Mouse (Mus musculus) neural tube, embryonic 11.5 days (tissue): ENCODE data around the gene Pdcl3. TPM values are rescaled to one million over a fixed set of nuclear protein-coding genes. Genes with fewer than 3 reads are reported as not detected.
A peak's percentile ranks its signal among the peaks of the same experiment; 100 is the strongest.

Source experiments
- ATAC-seq: fragments of 200-750 bp; cut with Nextera tagmentation; 2 replicates; pipeline ENCODE4 v1.8.0; 2017; ENCODE audit warnings: moderate number of reproducible peaks, mild to moderate bottlenecking, moderate TSS enrichment, moderate library complexity; ENCODE audit not compliant: insufficient read depth, low FRiP score, low TSS enrichment
- DNase-seq: peaks from one replicate; pipeline ENCODE4 v3.0.0-alpha.2; 2015; ENCODE audit warnings: low spot score
- H3K27ac ChIP-seq: fragments of 300-500 bp; sonication (generic); 2 replicates; pipeline ENCODE4 v1.5.1; 2014; ENCODE audit warnings: low read depth, mild to moderate bottlenecking, low read length
- H3K27me3 ChIP-seq: fragments of 300-500 bp; sonication (generic); 2 replicates; pipeline ENCODE4 v1.6.1; 2014; ENCODE audit warnings: mild to moderate bottlenecking, low read length, mixed read lengths; ENCODE audit not compliant: control insufficient read depth, insufficient read depth
- H3K36me3 ChIP-seq: fragments of 300-500 bp; sonication (generic); 2 replicates; pipeline ENCODE4 v1.6.1; 2014; ENCODE audit warnings: mild to moderate bottlenecking, low read length, moderate library complexity, mixed read lengths; ENCODE audit not compliant: control insufficient read depth, insufficient read depth
- H3K4me1 ChIP-seq: fragments of 300-500 bp; sonication (generic); 2 replicates; pipeline ENCODE4 v1.6.1; 2014; ENCODE audit warnings: low read length, mixed read lengths; ENCODE audit not compliant: control insufficient read depth, insufficient read depth
- H3K4me2 ChIP-seq: fragments of 300-500 bp; sonication (generic); 2 replicates; pipeline ENCODE4 v1.6.1; 2014; ENCODE audit warnings: low read depth, mild to moderate bottlenecking, moderate library complexity
- H3K4me3 ChIP-seq: fragments of 300-500 bp; sonication (generic); 2 replicates; pipeline ENCODE4 v1.5.1; 2014; ENCODE audit warnings: low read depth, low read length
- H3K9ac ChIP-seq: fragments of 300-500 bp; sonication (generic); 2 replicates; pipeline ENCODE4 v1.6.1; 2014; ENCODE audit warnings: mild to moderate bottlenecking, low read length
- H3K9me3 ChIP-seq: fragments of 300-500 bp; sonication (generic); 2 replicates; pipeline ENCODE4 v1.6.1; 2016; ENCODE audit warnings: low read length; ENCODE audit not compliant: control insufficient read depth
- WGBS: fragments of 180-500 bp; shearing (Covaris S2); extraction: QIAGEN DNeasy Blood & Tissue Kit; methylation state at CpG from one replicate; pipeline ENCODE4 v1.1.7; 2014; 5-methylcytosine and 5-hydroxymethylcytosine counted together
- polyA plus RNA-seq: library from polyadenylated mRNA; unstranded; fragments of >200 nt; fragmentation: Nextera tagmentation; extraction: Ambion mirVana; gene quantifications from 2 replicates; pipeline ENCODE4 v1.2.1, GENCODE M21; 2014

Gene Pdcl3
- polyA plus RNA-seq: 147 and 159 TPM in 2 replicates

DNA sequence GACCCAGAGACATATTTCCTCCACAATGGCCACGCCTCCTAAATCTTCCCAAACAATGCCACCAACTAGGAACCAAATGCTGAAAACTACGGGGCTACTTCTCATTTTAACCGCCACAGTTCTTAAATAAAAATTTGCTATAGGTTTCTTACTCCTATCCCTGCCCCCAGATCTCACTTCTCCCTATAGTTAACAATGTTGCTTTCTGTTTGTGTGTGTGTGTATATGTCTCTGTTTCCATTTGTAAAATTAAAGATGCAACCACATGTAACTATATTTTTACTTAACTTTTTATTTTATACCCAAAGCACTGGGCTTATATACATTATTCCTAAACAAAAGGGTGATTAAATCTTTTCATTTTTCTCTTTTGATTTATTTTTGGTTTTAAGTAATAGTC is at the start of gene Pdcl3:
TSS of gene Pdcl3 (plus strand) at position 301 of the 400 bp plus-strand sequence.
- 84% methylated on average over 3 of the region's 3 CpGs for WGBS
- no peak for ATAC-seq
- H3K4me2 ChIP-seq: no peak within 1 kb of the TSS

DNA sequence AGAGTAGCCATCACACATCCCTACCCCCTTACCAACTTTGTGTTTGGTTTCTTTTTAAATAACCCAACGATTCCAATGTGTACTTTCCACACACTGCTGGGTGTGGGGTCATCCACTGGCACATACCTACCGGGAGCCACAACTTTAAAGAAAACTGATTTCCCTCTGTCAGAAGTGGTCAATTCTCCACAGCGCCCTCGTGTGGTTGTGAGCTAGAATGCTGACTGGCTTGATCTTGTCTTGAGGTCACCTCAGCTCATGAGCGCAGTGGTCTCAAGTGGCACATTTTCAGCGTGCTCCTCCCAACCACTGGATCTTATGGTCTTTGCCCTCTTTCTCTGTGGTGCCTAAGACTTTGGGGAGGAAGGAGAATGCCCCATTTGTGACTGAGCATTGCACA is 48.6 kb upstream of the Pdcl3 start:
- Histone ChIP-seq H3K36me3 (no peaks in the 10 kb centered on the region), H3K4me2 (no peak overlapping the region), H3K27ac (no peak overlapping the region), H3K4me3 (no peak overlapping the region), H3K27me3 (no peaks in the 10 kb centered on the region), H3K9me3 (no peaks in the 10 kb centered on the region), H3K9ac (no peak overlapping the region), H3K4me1 (no peaks in the 10 kb centered on the region)
- DNase-seq (peak; percentile 71), ATAC-seq (no peak)
- 27% methylated on average over 6 of the region's 6 CpGs for WGBS

More for the DNA sequence above, at the start of gene Pdcl3:
- no peak for DNase-seq
- Histone ChIP-seq H3K36me3 (no peaks in the 10 kb centered on the region; the same call in 1 of the 2 replicates), H3K27ac (no peak within 1 kb of the TSS), H3K27me3 (no peaks in the 10 kb centered on the region), H3K4me1 (peaks cover 5% of the 10 kb centered on the region; the same call in 1 of the 2 replicates), H3K9ac (no peak within 1 kb of the TSS), H3K9me3 (no peaks in the 10 kb centered on the region), H3K4me3 (no peak within 1 kb of the TSS)

DNA sequence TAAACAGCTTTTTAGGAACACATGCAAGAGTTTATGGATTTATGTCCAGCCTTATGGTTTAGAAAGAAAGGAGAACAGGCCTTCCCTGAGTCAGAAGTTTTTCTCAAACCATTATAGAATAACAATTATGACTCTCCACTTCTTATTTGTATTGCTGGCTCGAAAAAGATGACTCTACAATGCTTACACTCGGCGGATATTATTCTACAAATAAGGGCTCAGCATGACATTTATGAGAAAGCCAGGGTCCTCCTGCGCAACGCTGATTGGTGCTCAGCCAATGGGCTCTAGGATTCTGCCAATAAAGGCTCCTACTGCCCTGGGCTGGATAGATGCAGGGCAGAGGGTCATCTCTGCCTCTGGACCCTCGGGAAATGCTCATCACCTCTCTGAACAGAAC is 46.6 kb upstream of the Pdcl3 start, which contains the start of gene Nms:
TSS of gene Nms (plus strand) at position 301 of the 400 bp plus-strand sequence.
- Histone ChIP-seq H3K27me3 (no peaks in the 10 kb centered on the region), H3K4me3 (no peak within 1 kb of the TSS), H3K9me3 (no peaks in the 10 kb centered on the region), H3K36me3 (no peaks in the 10 kb centered on the region), H3K4me2 (no peak within 1 kb of the TSS), H3K4me1 (no peaks in the 10 kb centered on the region), H3K27ac (no peak within 1 kb of the TSS), H3K9ac (no peak within 1 kb of the TSS)
- WGBS: 71% methylated on average over 6 of the region's 6 CpGs
- ATAC-seq: no peak
- DNase-seq: no peak

- no peak for ATAC-seq
- 6% methylated on average over 5 of the region's 5 CpGs for WGBS
Measured at GRCm38 (mm10) chr1:38939608-38940007, 45.8 kb upstream of the Pdcl3 start.

GRCm38 (mm10) chr1:38956457-38956856 is 29.0 kb upstream of the Pdcl3 start:
- no peaks in the 10 kb centered on the region for H3K27me3 ChIP-seq

More at GRCm38 (mm10) chr1:38939608-38940007, 45.8 kb upstream of the Pdcl3 start:
- Histone ChIP-seq H3K9me3 (no peaks in the 10 kb centered on the region), H3K4me3 (no peak overlapping the region), H3K36me3 (no peaks in the 10 kb centered on the region), H3K4me1 (no peaks in the 10 kb centered on the region), H3K27ac (no peak overlapping the region), H3K27me3 (no peaks in the 10 kb centered on the region), H3K4me2 (no peak overlapping the region), H3K9ac (no peak overlapping the region)
- peak; percentile 54 for DNase-seq

DNA sequence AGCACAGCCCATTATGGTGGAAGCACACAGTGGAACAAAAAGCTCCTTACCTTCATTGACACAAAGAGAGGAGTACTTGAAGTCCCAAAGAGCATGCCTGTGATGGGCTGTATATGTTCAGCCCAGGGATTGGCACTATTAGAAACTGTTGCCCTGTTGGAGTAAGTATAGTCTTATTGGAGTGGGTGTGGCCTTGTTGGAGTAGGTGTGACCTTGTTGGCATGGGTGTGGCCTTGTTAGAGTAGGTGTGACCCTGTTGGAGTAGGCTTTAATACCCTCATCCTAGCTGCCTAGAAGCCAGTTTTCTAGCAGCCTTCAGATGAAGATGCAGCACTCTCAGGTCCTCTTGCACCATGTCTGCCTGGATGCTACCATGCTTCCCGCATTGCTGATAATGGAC is 16.3 kb upstream of the Pdcl3 start:
- ATAC-seq (no peak), DNase-seq (no peak)
- no peak overlapping the region for H3K4me2 ChIP-seq
- H3K4me3 ChIP-seq: no peak overlapping the region
- no peak overlapping the region for H3K9ac ChIP-seq
- H3K27ac ChIP-seq: no peak overlapping the region
- H3K27me3 ChIP-seq: no peaks in the 10 kb centered on the region
- no peaks in the 10 kb centered on the region for H3K9me3 ChIP-seq
- H3K4me1 ChIP-seq: no peaks in the 10 kb centered on the region
- WGBS: 83% methylated on average over 1 of the region's 1 CpGs
- H3K36me3 ChIP-seq: no peaks in the 10 kb centered on the region

More at GRCm38 (mm10) chr1:38956457-38956856, 29.0 kb upstream of the Pdcl3 start:
- no peaks in the 10 kb centered on the region for H3K9me3 ChIP-seq
- no peak overlapping the region for H3K9ac ChIP-seq
- no peak overlapping the region for H3K27ac ChIP-seq
- H3K4me1 ChIP-seq: no peaks in the 10 kb centered on the region
- no peaks in the 10 kb centered on the region for H3K36me3 ChIP-seq
- 90% methylated on average over 3 of the region's 3 CpGs for WGBS
- no peak overlapping the region for H3K4me2 ChIP-seq
- no peak overlapping the region for H3K4me3 ChIP-seq
- DNase-seq (no peak), ATAC-seq (no peak)

- DNase-seq: no peak
- H3K27ac ChIP-seq: no peak overlapping the region
Measured at GRCm38 (mm10) chr1:38971712-38972111, 13.7 kb upstream of the Pdcl3 start.

DNA sequence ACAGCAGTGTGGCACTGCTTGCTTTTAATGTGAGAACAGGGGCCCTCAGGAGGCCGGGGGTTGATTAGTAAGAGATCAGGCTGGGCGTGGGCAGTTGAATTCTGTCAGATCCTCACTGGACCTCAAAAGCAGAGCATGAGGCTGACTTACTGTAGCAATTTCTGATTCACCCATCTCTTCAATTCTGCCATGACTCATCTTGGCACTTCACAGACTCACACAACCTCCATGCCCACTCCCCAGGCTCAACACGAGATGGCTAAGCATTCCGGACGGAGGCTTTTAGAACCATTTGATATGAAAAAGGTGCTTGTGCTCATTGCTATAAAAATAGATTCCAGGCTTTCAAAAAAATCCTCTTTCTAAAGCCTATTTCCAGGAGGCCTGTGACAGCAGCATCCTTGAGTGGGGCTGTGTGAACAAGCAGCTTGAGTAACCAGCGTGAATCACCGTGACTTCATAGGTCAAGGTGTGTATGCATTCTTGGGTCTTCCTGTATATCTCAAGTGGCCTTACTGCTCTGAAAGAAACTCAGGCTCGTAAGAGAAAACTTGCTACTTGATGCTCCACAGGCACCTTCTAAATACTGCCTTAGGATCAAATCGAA is 12.3 kb upstream of the Pdcl3 start:
- 89% methylated on average over 9 of the region's 9 CpGs for WGBS
- Histone ChIP-seq H3K9ac (no peak overlapping the region), H3K36me3 (no peaks in the 10 kb centered on the region), H3K9me3 (no peaks in the 10 kb centered on the region), H3K4me2 (no peak overlapping the region), H3K4me3 (no peak overlapping the region), H3K27ac (no peak overlapping the region), H3K27me3 (no peaks in the 10 kb centered on the region), H3K4me1 (no peaks in the 10 kb centered on the region)
- ATAC-seq (no peak), DNase-seq (no peak)

More at GRCm38 (mm10) chr1:38971712-38972111, 13.7 kb upstream of the Pdcl3 start:
- Histone ChIP-seq H3K4me2 (no peak overlapping the region), H3K9me3 (no peaks in the 10 kb centered on the region), H3K27me3 (no peaks in the 10 kb centered on the region), H3K36me3 (no peaks in the 10 kb centered on the region), H3K4me3 (no peak overlapping the region), H3K4me1 (no peaks in the 10 kb centered on the region), H3K9ac (no peak overlapping the region)
- ATAC-seq: no peak
- 77% methylated on average over 3 of the region's 3 CpGs for WGBS

- DNase-seq (no peak), ATAC-seq (no peak)
- H3K9me3 ChIP-seq: no peaks in the 10 kb centered on the region
- H3K4me2 ChIP-seq: no peak overlapping the region
- H3K4me1 ChIP-seq: no peaks in the 10 kb centered on the region
- H3K4me3 ChIP-seq: no peak overlapping the region
- no peak overlapping the region for H3K9ac ChIP-seq
- 92% methylated on average over 7 of the region's 7 CpGs for WGBS
- H3K27me3 ChIP-seq: no peaks in the 10 kb centered on the region
- no peak overlapping the region for H3K27ac ChIP-seq
- H3K36me3 ChIP-seq: no peaks in the 10 kb centered on the region
Measured at GRCm38 (mm10) chr1:38979953-38980352, 5.5 kb upstream of the Pdcl3 start.
